Mouse (Mus musculus) T-helper 17 cell (primary cell): ENCODE results near the gene Pdlim4.

Source experiments
- in situ Hi-C, 2 experiments: fragments of 300-600 bp; cut with MboI, MseI; formaldehyde crosslinking; loops; 1 replicate in 1 of 2; 2 replicates in 1 of 2; pipeline ENCODE4 v1.15.1; 2025; ENCODE audit warnings: high pct_unique_total_duplicates in 2 of 2

Gene Pdlim4

DNA sequence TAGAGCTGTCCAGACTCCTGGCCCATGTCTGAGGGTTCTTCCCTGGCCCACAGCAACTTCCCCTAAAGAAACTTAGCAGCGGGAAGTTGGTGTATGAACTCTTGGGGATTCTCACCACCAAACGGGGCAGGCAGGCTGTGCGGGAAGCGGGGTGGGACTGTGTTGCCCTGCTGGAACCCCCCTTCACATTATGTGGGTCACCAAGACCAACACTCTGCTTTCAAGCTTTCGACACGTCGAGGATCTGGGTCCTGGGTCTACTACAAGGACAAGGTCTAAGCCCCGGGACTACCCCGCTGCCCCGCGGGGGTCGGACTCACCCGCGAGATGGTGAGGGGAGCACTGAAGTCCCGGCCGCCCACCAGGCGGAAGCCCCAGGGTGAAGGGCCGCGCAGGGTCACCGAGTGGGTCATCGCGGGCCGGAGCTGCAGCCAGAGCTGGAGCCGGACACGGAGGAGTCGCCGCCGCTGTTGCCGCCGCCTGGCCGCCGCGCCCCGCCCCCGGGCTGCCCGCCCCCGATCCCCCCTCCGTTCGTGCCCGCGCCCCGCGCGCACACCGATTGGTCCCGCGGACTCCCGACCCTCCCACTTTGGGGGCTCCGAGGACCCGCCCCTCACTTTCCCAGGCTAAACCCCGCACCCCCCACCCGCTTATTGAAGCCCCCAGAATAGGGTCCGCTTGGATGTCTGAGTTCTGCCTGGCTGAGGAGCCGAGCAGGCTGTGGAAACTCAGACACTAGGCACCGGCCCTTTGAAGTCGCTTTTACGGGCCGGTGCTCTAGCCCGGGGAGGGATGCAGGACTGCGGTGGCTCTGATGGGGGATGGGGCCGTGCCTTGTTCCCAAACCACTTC, at the start of gene Pdlim4:
Gene Pdlim4 (minus strand): TSS at position 495 of the 852 bp plus-strand sequence.
- in situ Hi-C loops: no loop called here

DNA sequence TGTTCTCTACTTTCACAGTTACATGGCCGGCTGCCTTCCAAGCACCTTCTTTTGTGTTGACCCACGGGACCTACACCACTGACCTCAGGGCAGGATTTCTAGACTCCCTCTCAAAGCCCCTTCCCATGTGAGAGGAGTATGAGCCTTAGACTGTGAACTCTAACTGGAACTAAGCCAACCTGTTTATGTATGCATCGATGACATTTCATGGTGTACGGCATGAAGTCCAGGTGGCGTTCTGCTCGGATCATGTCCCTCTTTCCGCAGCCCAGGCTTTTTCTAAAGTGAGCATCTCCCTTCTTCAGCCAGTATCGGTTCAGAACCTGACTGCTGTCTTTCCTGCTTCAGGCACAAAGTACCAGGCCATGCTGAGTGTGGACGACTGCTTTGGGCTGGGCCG, 48.3 kb upstream of the Pdlim4 start:
- in situ Hi-C loops: loop anchor here in 1 of 2 experiments (10.0 kb wide), 1 partner anchor 138 kb away; no protein-coding TSS in a partner anchor

GRCm38 (mm10) chr11:54116406-54116805, 47.6 kb upstream of the Pdlim4 start:
- in situ Hi-C loops: loop anchor here in 1 of 2 experiments (10.0 kb wide), 1 partner anchor 138 kb away; no protein-coding TSS in a partner anchor

GRCm38 (mm10) chr11:54115911-54116310, 47.1 kb upstream of the Pdlim4 start:
- in situ Hi-C loops: loop anchor here in 1 of 2 experiments (10.0 kb wide), 1 partner anchor 139 kb away; no protein-coding TSS in a partner anchor

GRCm38 (mm10) chr11:54115301-54115700, 46.5 kb upstream of the Pdlim4 start:
- in situ Hi-C loops: loop anchor here in 1 of 2 experiments (10.0 kb wide), 1 partner anchor 140 kb away; no protein-coding TSS in a partner anchor

DNA sequence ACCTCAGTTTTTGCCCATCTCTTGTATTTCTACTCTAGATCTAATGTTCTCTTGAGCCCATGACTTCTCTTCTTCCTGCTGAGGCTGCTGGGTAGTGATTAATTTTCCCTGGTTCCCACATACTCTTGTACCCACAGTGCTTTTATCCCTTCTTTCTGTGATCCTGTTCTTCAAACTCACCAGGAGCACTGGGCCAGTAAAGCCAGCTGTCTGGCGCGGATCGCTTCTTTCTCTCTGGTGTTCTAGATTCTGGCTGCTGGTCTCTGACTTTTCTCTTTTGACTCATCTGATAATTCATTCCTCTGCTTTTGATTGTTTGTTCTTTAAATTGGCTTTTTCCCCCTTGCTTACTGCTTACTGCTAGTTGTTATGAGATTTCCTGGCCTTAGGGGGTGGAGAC, 45.9 kb upstream of the Pdlim4 start:
- in situ Hi-C loops: loop anchor here in 1 of 2 experiments (10.0 kb wide), 1 partner anchor 140 kb away; no protein-coding TSS in a partner anchor

GRCm38 (mm10) chr11:54113352-54113751, 44.5 kb upstream of the Pdlim4 start:
- in situ Hi-C loops: loop anchor here in 1 of 2 experiments (10.0 kb wide), 1 partner anchor 141 kb away; no protein-coding TSS in a partner anchor

DNA sequence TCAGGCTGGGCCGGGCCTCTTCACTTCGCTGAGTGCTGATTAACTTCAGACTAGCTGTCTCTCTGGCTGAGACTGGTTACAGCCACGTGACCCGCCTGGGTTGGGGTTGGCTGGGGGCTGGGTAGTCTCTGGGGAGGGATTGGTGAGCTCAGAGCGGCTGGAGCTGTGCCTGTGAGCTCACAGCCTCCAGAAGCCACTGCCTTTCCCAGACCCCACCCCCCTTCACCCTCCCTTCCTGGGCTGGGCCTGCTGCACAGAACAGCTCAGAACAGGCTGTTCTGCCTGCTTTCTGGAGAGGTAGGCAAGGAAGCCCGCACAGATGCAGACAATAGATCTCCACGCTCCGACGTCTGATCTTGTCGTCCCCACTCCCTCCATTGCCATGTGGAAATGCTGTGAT, 44.1 kb upstream of the Pdlim4 start:
- in situ Hi-C loops: loop anchor here in 1 of 2 experiments (10.0 kb wide), 1 partner anchor 142 kb away; no protein-coding TSS in a partner anchor

DNA sequence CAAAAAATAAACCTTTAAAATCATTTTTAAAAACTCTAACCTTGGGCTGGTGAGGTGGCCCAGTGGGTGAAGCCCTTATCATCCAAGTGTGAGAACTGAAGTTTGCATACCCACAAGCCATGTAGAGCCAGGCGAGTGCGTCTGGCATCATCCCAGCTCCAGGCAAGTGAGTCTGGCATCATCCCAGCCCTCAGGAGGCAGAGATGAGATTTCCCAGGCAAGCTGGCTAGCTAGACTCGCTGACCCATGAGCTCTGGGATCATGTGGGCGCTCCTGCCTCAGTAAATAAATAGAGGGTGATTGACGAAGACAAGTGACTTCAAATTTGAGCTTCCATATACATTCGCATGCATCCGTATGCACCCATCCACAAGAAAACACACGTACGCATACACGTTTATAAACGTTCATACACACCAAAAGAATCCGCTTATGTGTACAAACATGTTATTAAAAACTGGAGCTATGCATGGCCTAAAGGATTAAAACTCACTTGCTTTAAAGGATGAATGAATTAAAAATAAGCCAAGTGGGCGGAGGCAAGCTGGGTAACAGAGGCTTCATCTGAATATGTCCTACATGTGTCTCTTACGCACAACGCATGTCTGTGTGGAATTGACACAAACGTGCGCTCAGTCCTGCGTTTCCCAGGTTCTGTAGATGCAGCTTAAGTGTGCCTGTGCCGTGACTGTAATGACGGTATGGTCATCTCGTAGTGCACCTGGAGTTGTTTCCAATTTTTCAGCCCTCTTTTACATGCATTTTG, 43.3 kb upstream of the Pdlim4 start:
- in situ Hi-C loops: loop anchor here in 1 of 2 experiments (10.0 kb wide), 1 partner anchor 143 kb away; no protein-coding TSS in a partner anchor

- in situ Hi-C loops: loop anchor here in 1 of 2 experiments (10.0 kb wide), 1 partner anchor 144 kb away; no protein-coding TSS in a partner anchor
These were observed 42.5 kb upstream of the Pdlim4 start for GRCm38 (mm10) chr11:54111291-54111690.

GRCm38 (mm10) chr11:54108894-54109293, 40.1 kb upstream of the Pdlim4 start:
- in situ Hi-C loops: loop anchor here in 1 of 2 experiments (10.0 kb wide), 1 partner anchor 554 kb away; no protein-coding TSS in a partner anchor

DNA sequence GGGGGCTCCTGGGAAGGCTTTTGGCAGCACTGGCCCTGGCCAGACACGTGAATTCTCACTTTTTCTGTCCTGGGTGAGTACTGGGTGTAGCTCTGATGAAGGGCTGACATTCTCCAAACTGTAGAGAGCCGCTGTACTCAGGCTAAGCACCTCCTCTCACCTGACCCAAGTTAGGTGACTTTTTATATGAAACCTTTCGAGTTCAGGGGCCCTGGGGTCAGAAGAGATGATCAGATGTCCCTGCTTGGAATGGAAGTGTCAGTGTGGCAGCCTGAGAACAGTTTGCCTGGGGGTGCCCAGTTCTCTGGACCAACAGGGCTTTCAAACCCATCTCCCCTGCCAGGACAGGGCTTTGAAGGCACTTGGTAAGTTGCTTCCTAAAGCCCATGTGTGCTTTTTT, 39.3 kb upstream of the Pdlim4 start:
- in situ Hi-C loops: loop anchor here in 1 of 2 experiments (10.0 kb wide), 1 partner anchor 553 kb away; no protein-coding TSS in a partner anchor

DNA sequence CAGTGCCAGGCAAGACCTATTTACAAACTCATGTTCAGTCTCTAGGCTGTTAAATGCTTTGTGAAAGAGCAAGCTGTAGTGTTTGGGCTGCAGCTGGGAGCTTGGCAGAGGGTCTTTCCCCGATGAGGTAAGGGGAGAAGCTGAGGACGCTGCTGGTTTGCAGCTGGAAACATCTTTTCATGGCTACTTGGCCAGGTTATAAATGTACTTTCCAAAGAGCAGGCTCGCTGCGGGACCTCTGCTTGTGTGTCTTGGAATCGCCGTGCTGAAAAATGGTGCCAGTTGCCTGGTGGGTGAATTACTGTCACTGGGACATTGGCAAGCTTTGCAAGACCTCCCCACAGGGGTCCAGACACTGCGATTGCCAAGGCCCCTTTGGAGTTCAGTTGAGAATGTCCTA, 38.4 kb upstream of the Pdlim4 start:
- in situ Hi-C loops: loop anchor here in 1 of 2 experiments (10.0 kb wide), 1 partner anchor 552 kb away; no protein-coding TSS in a partner anchor

GRCm38 (mm10) chr11:54106676-54107075, 37.9 kb upstream of the Pdlim4 start:
- in situ Hi-C loops: loop anchor here in 1 of 2 experiments (10.0 kb wide), 1 partner anchor 552 kb away; no protein-coding TSS in a partner anchor

DNA sequence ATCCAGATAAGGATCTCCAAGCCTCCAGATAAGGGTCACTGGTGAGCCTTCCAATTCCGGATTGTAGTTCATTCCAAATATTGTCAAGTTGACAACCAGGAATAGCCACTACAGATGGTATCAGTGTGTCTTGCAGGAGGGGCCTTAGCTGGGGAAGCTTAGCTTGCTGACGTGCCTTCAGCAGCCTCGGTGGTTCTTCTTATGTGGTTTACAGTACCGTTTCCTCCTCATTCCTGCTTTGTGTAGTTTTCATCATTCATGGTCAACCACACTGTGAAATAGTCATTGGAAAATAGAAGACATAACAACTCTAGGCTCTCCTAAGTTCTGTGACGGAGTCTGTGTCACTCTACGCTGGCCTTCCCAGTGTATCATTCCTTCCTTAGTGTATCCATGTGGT, 36.2 kb upstream of the Pdlim4 start:
- in situ Hi-C loops: loop anchor here in 1 of 2 experiments (10.0 kb wide), 1 partner anchor 550 kb away; no protein-coding TSS in a partner anchor

- in situ Hi-C loops: loop anchor here (5.0 to 10.0 kb wide), 2 partner anchors 149 to 548 kb away; no protein-coding TSS in a partner anchor
These were observed 34.1 kb upstream of the Pdlim4 start for GRCm38 (mm10) chr11:54102706-54103449.

DNA sequence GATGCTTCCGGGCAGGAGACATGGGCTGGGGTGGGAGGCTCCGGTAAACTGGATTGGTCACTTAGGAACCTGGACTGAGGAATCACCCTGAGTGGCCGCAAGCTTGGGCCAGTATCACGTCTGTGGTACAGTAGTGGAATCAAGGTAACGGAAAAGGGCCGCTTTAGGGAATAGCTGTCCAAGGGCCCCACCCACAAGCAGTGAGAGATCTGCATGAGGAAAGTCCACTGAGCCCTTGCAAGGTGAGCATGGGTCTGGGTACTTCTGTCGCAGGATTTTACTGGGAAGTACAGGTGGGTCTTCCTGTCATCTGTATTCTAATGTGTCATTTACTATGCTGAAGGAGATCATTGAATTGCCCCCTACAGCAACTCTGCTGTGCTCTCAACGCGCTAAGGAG, 32.9 kb upstream of the Pdlim4 start:
- in situ Hi-C loops: loop anchor here (5.0 to 10.0 kb wide), 2 partner anchors 151 to 547 kb away; no protein-coding TSS in a partner anchor

GRCm38 (mm10) chr11:54100692-54101591, 32.1 kb upstream of the Pdlim4 start:
- in situ Hi-C loops: loop anchor here (5.0 to 10.0 kb wide), 2 partner anchors 151 to 546 kb away; no protein-coding TSS in a partner anchor
